Comparison of ENCODE assay signal across 20 mouse cellular contexts in genomic region chr13:98297883-98298482, GRCm38 (mm10). TPM values are rescaled to one million over a fixed set of nuclear protein-coding genes. Genes with fewer than 3 reads are reported as not detected.
DNase-seq lines count a peak whose midpoint lies in the region; ATAC-seq and TF ChIP-seq lines count a peak whose summit lies in the region.
"Had no signal": no experiment of that assay in that cellular context is flagged by ENCODE, and none has a peak within 500 bp of the region (broad histone marks: within the 10 kb centered on the region; RNA-seq: fewer than 3 reads in every experiment).

No protein-coding gene starts in this region.

- no peak overlapping the region for H3K9ac ChIP-seq in embryonic facial prominence, embryonic 15.5 days
- no peak overlapping the region for H3K9ac ChIP-seq in liver, embryonic 14.5 days (replicated peaks)
- H3K9ac ChIP-seq in liver, embryonic 11.5 days (ENCODE audit: low read depth, low read length) = no peak overlapping the region
- H3K9ac ChIP-seq in ES-Bruce4 (ENCODE audit: low read depth, poor library complexity, severe bottlenecking) = no peak overlapping the region
- H3K9ac ChIP-seq: forebrain, embryonic 12.5 days; hindbrain, embryonic 13.5 days; neural tube, embryonic 12.5 days; stomach, embryonic 15.5 days had no signal

- DNase-seq in embryonic facial prominence, embryonic 10.5 days (ENCODE audit: low spot score) = no peak
- no peak for DNase-seq in liver, embryonic 14.5 days (ENCODE audit: low read depth in 3 of 3, low spot score in 3 of 3)
- DNase-seq in liver, embryonic 11.5 days (ENCODE audit: low spot score) = no peak
- peak; percentile 31 for DNase-seq in induced T-regulatory cell, adult 2 months (ENCODE audit: low read depth)
- DNase-seq in c-Kit-positive CD71-positive TER-119-positive erythroid progenitor cells, embryonic 14.5 days (ENCODE audit: low spot score) = no peak
- DNase-seq in kidney, postnatal 14 days = no peak
- DNase-seq: adrenal gland, postnatal 14 days; cerebellum, adult 9-10 months; kidney, adult 18-20 months; thymus, postnatal 14 days had no signal

- H3K4me1 ChIP-seq in embryonic facial prominence, embryonic 15.5 days = 0 out of 2 replicates have a peak, but pooled peaks cover 4% of the 10 kb centered on the region
- H3K4me1 ChIP-seq in embryonic facial prominence, embryonic 10.5 days = peaks cover 3% of the 10 kb centered on the region; the same call in 1 of the 2 replicates
- no peaks in the 10 kb centered on the region for H3K4me1 ChIP-seq in liver, embryonic 14.5 days (replicated peaks; ENCODE audit: control insufficient read depth in 2 of 2, insufficient read depth in 2 of 2, low read length in 1 of 2)
- no peaks in the 10 kb centered on the region for H3K4me1 ChIP-seq in liver, embryonic 11.5 days (replicated peaks; ENCODE audit: control insufficient read depth, insufficient read depth, low read length)
- H3K4me1 ChIP-seq in ES-Bruce4 (ENCODE audit: control insufficient read depth, insufficient read depth, low read length) = peaks cover 4% of the 10 kb centered on the region
- H3K4me1 ChIP-seq: forebrain, embryonic 12.5 days; neural tube, embryonic 12.5 days; stomach, embryonic 15.5 days had no signal

- no peaks in the 10 kb centered on the region for H3K9me3 ChIP-seq in embryonic facial prominence, embryonic 15.5 days (replicated peaks)
- H3K9me3 ChIP-seq in embryonic facial prominence, embryonic 10.5 days = peaks cover 6% of the 10 kb centered on the region
- H3K9me3 ChIP-seq in liver, embryonic 14.5 days (ENCODE audit: control insufficient read depth, low read length) = no peaks in the 10 kb centered on the region
- H3K9me3 ChIP-seq in liver, embryonic 11.5 days (ENCODE audit: control insufficient read depth, low read length) = no peaks in the 10 kb centered on the region
- no peaks in the 10 kb centered on the region for H3K9me3 ChIP-seq in ES-Bruce4 (replicated peaks; ENCODE audit: control insufficient read depth, insufficient read depth, low read length, poor library complexity, severe bottlenecking)
- H3K9me3 ChIP-seq: forebrain, embryonic 12.5 days; hindbrain, embryonic 13.5 days; neural tube, embryonic 12.5 days; stomach, embryonic 15.5 days had no signal

- no peak overlapping the region for H3K4me3 ChIP-seq in embryonic facial prominence, embryonic 15.5 days (replicated peaks)
- H3K4me3 ChIP-seq in embryonic facial prominence, embryonic 10.5 days = no peak overlapping the region
- H3K4me3 ChIP-seq in liver, embryonic 14.5 days (ENCODE audit: insufficient read depth in 1 of 2, low read depth in 2 of 2, low read length in 2 of 2) = no peak overlapping the region
- H3K4me3 ChIP-seq in liver, embryonic 11.5 days (ENCODE audit: low read depth, low read length) = no peak overlapping the region
- H3K4me3 ChIP-seq in ES-Bruce4 (ENCODE audit: low read depth, low read length) = no peak overlapping the region
- H3K4me3 ChIP-seq: forebrain, embryonic 12.5 days; neural tube, embryonic 12.5 days; stomach, embryonic 15.5 days had no signal

- no peaks in the 10 kb centered on the region for H3K36me3 ChIP-seq in embryonic facial prominence, embryonic 15.5 days
- no peaks in the 10 kb centered on the region for H3K36me3 ChIP-seq in embryonic facial prominence, embryonic 10.5 days (replicated peaks)
- no peaks in the 10 kb centered on the region for H3K36me3 ChIP-seq in liver, embryonic 14.5 days (replicated peaks; ENCODE audit: control insufficient read depth, insufficient read depth, low read depth)
- no peaks in the 10 kb centered on the region for H3K36me3 ChIP-seq in liver, embryonic 11.5 days (ENCODE audit: control insufficient read depth, insufficient read depth, low read length)
- H3K36me3 ChIP-seq in ES-Bruce4 (ENCODE audit: control insufficient read depth, insufficient read depth, low read length, poor library complexity, severe bottlenecking) = no peaks in the 10 kb centered on the region
- H3K36me3 ChIP-seq: forebrain, embryonic 12.5 days; hindbrain, embryonic 13.5 days; neural tube, embryonic 12.5 days; stomach, embryonic 15.5 days had no signal

- no peak overlapping the region for H3K4me2 ChIP-seq in embryonic facial prominence, embryonic 15.5 days (replicated peaks)
- no peak overlapping the region for H3K4me2 ChIP-seq in liver, embryonic 14.5 days (ENCODE audit: low read depth)
- no peak overlapping the region for H3K4me2 ChIP-seq in liver, embryonic 11.5 days

- H3K27me3 ChIP-seq in embryonic facial prominence, embryonic 15.5 days = no peaks in the 10 kb centered on the region
- H3K27me3 ChIP-seq in embryonic facial prominence, embryonic 10.5 days (replicated peaks; ENCODE audit: low read depth, poor library complexity, severe bottlenecking) = no peaks in the 10 kb centered on the region
- no peaks in the 10 kb centered on the region for H3K27me3 ChIP-seq in liver, embryonic 14.5 days (ENCODE audit: control insufficient read depth, insufficient read depth, low read length)
- no peaks in the 10 kb centered on the region; the same call in 1 of the 2 replicates for H3K27me3 ChIP-seq in liver, embryonic 11.5 days (replicated peaks; ENCODE audit: control insufficient read depth, insufficient read depth, low read length)
- H3K27me3 ChIP-seq in ES-Bruce4 (ENCODE audit: control insufficient read depth, insufficient read depth, low read length, poor library complexity, severe bottlenecking) = no peaks in the 10 kb centered on the region
- H3K27me3 ChIP-seq: forebrain, embryonic 12.5 days; hindbrain, embryonic 13.5 days; neural tube, embryonic 12.5 days; stomach, embryonic 15.5 days had no signal

- TF ChIP-seq EP300 in liver, embryonic 14.5 days (IDR thresholded peaks at IDR 0.05; ENCODE audit: low read depth) = no peak
- TF ChIP-seq EP300 in ES-Bruce4 (IDR thresholded peaks at IDR 0.05; ENCODE audit: insufficient read depth, low read depth, low read length) = no peak

- ATAC-seq in embryonic facial prominence, embryonic 15.5 days (ENCODE audit: insufficient number of reproducible peaks, low FRiP score, low TSS enrichment, low read depth) = no peak
- no peak for ATAC-seq in liver, embryonic 14.5 days (ENCODE audit: insufficient read depth)
- no peak for ATAC-seq in liver, embryonic 11.5 days (replicated peaks; ENCODE audit: low FRiP score)

- 0 out of 2 replicates have a peak overlapping the region, but pooled peaks have one; percentile 11 for H3K27ac ChIP-seq in embryonic facial prominence, embryonic 15.5 days (replicated peaks)
- H3K27ac ChIP-seq in embryonic facial prominence, embryonic 10.5 days (replicated peaks) = no peak overlapping the region
- H3K27ac ChIP-seq in liver, embryonic 14.5 days = no peak overlapping the region
- no peak overlapping the region for H3K27ac ChIP-seq in liver, embryonic 11.5 days (ENCODE audit: low read depth, low read length)
- no peak overlapping the region for H3K27ac ChIP-seq in ES-Bruce4 (ENCODE audit: insufficient read depth, low read length)
- H3K27ac ChIP-seq: forebrain, embryonic 12.5 days; neural tube, embryonic 12.5 days had no signal

- no peak for TF ChIP-seq POLR2A in ES-Bruce4 (IDR thresholded peaks at IDR 0.05; ENCODE audit: insufficient read depth, low read length)

- 90% methylated on average over 6 of the region's 6 CpGs for WGBS in embryonic facial prominence, embryonic 15.5 days
- WGBS in embryonic facial prominence, embryonic 10.5 days = 93% methylated on average over 6 of the region's 6 CpGs
- 74% methylated on average over 6 of the region's 6 CpGs for WGBS in liver, embryonic 14.5 days (ENCODE audit: insufficient replicate concordance)
- 87% methylated on average over 6 of the region's 6 CpGs for WGBS in liver, embryonic 11.5 days

- peak; percentile 49 for TF ChIP-seq CTCF in liver, embryonic 14.5 days (IDR thresholded peaks at IDR 0.05; ENCODE audit: low read depth)
- TF ChIP-seq CTCF in ES-Bruce4 (IDR thresholded peaks at IDR 0.05; ENCODE audit: low read depth, low read length) = peak; percentile 2

RNA-seq across cellular contexts. Expression of gene Gm21976, which starts 18.3 kb away (rescaled TPM):
- 1.0 and 1.5 TPM in 2 replicates for polyA plus RNA-seq in embryonic facial prominence, embryonic 15.5 days (2015; fragmentation: Nextera tagmentation; extraction: Ambion mirVana)
- not detected in 2 replicates for polyA plus RNA-seq in embryonic facial prominence, embryonic 10.5 days (2016; fragmentation: Nextera tagmentation; extraction: Ambion mirVana)
- polyA plus RNA-seq in liver, embryonic 14.5 days (2012; rRNA removed) = not detected in 2 replicates
- polyA plus RNA-seq in liver, embryonic 14.5 days (2014; fragmentation: Nextera tagmentation; extraction: Ambion mirVana) = not detected in 2 replicates
- not detected in 2 replicates for polyA plus RNA-seq in liver, embryonic 11.5 days (2014; fragmentation: Nextera tagmentation; extraction: Ambion mirVana)
- polyA plus RNA-seq in ES-Bruce4 (2011; ENCODE audit: insufficient read depth, insufficient read length, low read depth, missing spikeins) = not detected in 2 replicates
- polyA plus RNA-seq: forebrain, embryonic 12.5 days; heart, embryonic 16.5 days; hindbrain, embryonic 13.5 days; large intestine, adult 2 months; limb, embryonic 11.5 days; liver, embryonic 16.5 days; neural tube, embryonic 12.5 days; stomach, embryonic 15.5 days had no signal

RNA-seq across cellular contexts. Expression of gene Btf3, which starts 18.8 kb away (rescaled TPM):
- polyA plus RNA-seq in embryonic facial prominence, embryonic 15.5 days (2015; fragmentation: Nextera tagmentation; extraction: Ambion mirVana) = 628 and 630 TPM in 2 replicates
- polyA plus RNA-seq in embryonic facial prominence, embryonic 10.5 days (2016; fragmentation: Nextera tagmentation; extraction: Ambion mirVana) = 764 and 773 TPM in 2 replicates
- polyA plus RNA-seq in liver, embryonic 14.5 days (2012; rRNA removed) = 184 and 339 TPM in 2 replicates
- polyA plus RNA-seq in liver, embryonic 14.5 days (2014; fragmentation: Nextera tagmentation; extraction: Ambion mirVana) = 398 and 401 TPM in 2 replicates
- 879 and 893 TPM in 2 replicates for polyA plus RNA-seq in liver, embryonic 11.5 days (2014; fragmentation: Nextera tagmentation; extraction: Ambion mirVana)
- 1,083 and 1,169 TPM in 2 replicates for polyA plus RNA-seq in ES-Bruce4 (2011; ENCODE audit: insufficient read depth, insufficient read length, low read depth, missing spikeins)

RNA-seq across cellular contexts. Expression of gene Ankra2, which starts 35.1 kb away (rescaled TPM):
- polyA plus RNA-seq in embryonic facial prominence, embryonic 15.5 days (2015; fragmentation: Nextera tagmentation; extraction: Ambion mirVana) = 25.7 and 27.3 TPM in 2 replicates
- polyA plus RNA-seq in embryonic facial prominence, embryonic 10.5 days (2016; fragmentation: Nextera tagmentation; extraction: Ambion mirVana) = 15.6 and 16.1 TPM in 2 replicates
- polyA plus RNA-seq in liver, embryonic 14.5 days (2012; rRNA removed) = 6.7 and 10.0 TPM in 2 replicates
- 8.0 and 8.7 TPM in 2 replicates for polyA plus RNA-seq in liver, embryonic 14.5 days (2014; fragmentation: Nextera tagmentation; extraction: Ambion mirVana)
- 19.4 and 20.2 TPM in 2 replicates for polyA plus RNA-seq in liver, embryonic 11.5 days (2014; fragmentation: Nextera tagmentation; extraction: Ambion mirVana)
- 34.4 and 34.6 TPM in 2 replicates for polyA plus RNA-seq in ES-Bruce4 (2011; ENCODE audit: insufficient read depth, insufficient read length, low read depth, missing spikeins)

RNA-seq across cellular contexts. Expression of gene Utp15, which starts 35.1 kb away (rescaled TPM):
- 25.9 and 27.0 TPM in 2 replicates for polyA plus RNA-seq in embryonic facial prominence, embryonic 15.5 days (2015; fragmentation: Nextera tagmentation; extraction: Ambion mirVana)
- 52.6 and 55.2 TPM in 2 replicates for polyA plus RNA-seq in embryonic facial prominence, embryonic 10.5 days (2016; fragmentation: Nextera tagmentation; extraction: Ambion mirVana)
- 4.8 and 6.1 TPM in 2 replicates for polyA plus RNA-seq in liver, embryonic 14.5 days (2012; rRNA removed)
- 11.8 and 13.2 TPM in 2 replicates for polyA plus RNA-seq in liver, embryonic 14.5 days (2014; fragmentation: Nextera tagmentation; extraction: Ambion mirVana)
- 46.1 and 49.9 TPM in 2 replicates for polyA plus RNA-seq in liver, embryonic 11.5 days (2014; fragmentation: Nextera tagmentation; extraction: Ambion mirVana)
- polyA plus RNA-seq in ES-Bruce4 (2011; ENCODE audit: insufficient read depth, insufficient read length, low read depth, missing spikeins) = 47.6 and 48.3 TPM in 2 replicates

RNA-seq across cellular contexts. Expression of gene Foxd1, which starts 56.1 kb away (rescaled TPM):
- 3.0 and 3.1 TPM in 2 replicates for polyA plus RNA-seq in embryonic facial prominence, embryonic 15.5 days (2015; fragmentation: Nextera tagmentation; extraction: Ambion mirVana)
- 3.7 and 4.3 TPM in 2 replicates for polyA plus RNA-seq in embryonic facial prominence, embryonic 10.5 days (2016; fragmentation: Nextera tagmentation; extraction: Ambion mirVana)
- polyA plus RNA-seq in liver, embryonic 14.5 days (2012; rRNA removed) = under 0.01 TPM in 1 of 2 replicates, not detected in the other
- polyA plus RNA-seq in liver, embryonic 14.5 days (2014; fragmentation: Nextera tagmentation; extraction: Ambion mirVana) = not detected in 2 replicates
- polyA plus RNA-seq in liver, embryonic 11.5 days (2014; fragmentation: Nextera tagmentation; extraction: Ambion mirVana) = 0.05 TPM in 1 of 2 replicates, not detected in the other
- polyA plus RNA-seq in ES-Bruce4 (2011; ENCODE audit: insufficient read depth, insufficient read length, low read depth, missing spikeins) = not detected in 2 replicates
- polyA plus RNA-seq: heart, embryonic 16.5 days; large intestine, adult 2 months; liver, embryonic 16.5 days; stomach, embryonic 15.5 days had no signal
